In genomic region chrX:103529185-103529584, GRCm38 (mm10) we compare ENCODE assay signal across 8 mouse cellular contexts.
DNase-seq lines count a peak whose midpoint lies in the region; ATAC-seq lines count a peak whose summit lies in the region.

No protein-coding gene starts in this region.

- peak overlapping the region; percentile 35; the same call in 1 of the 2 replicates for H3K4me3 ChIP-seq in embryonic facial prominence, embryonic 10.5 days
- 0 out of 2 replicates have a peak overlapping the region, but pooled peaks have one; percentile 10 for H3K4me3 ChIP-seq in intestine, embryonic 15.5 days (replicated peaks)

- ATAC-seq in intestine, embryonic 15.5 days, result peak; percentile 88

- intact Hi-C loops in left cerebral cortex, postnatal 4 days (cut with DNase I), result no loop called here

- peak; percentile 20 to 31 for DNase-seq in adrenal gland, postnatal 4 days (ENCODE audit: low spot score in 2 of 2)
- peak; percentile 83 for DNase-seq in embryonic facial prominence, embryonic 10.5 days (ENCODE audit: low spot score)
- DNase-seq in gastrocnemius, postnatal 4 days (ENCODE audit: low spot score in 2 of 2), result peak; percentile 62 to 73
- DNase-seq in left cerebral cortex, postnatal 4 days, result peak; percentile 71
- DNase-seq in mesoderm, embryonic 11.5 days (ENCODE audit: low read depth, low spot score), result peak; percentile 76
- peak; percentile 36 for DNase-seq in skeletal muscle tissue, adult 2 months (ENCODE audit: low read depth, low spot score)
- DNase-seq in yolk sac, embryonic 10.5 days (ENCODE audit: low spot score), result peak; percentile 59

- 1% methylated on average over 23 of the region's 23 CpGs for WGBS in embryonic facial prominence, embryonic 10.5 days
- WGBS in intestine, embryonic 15.5 days, result under 1% methylated on average over 15 of the region's 23 CpGs

- no peaks in the 10 kb centered on the region; the same call in 1 of the 2 replicates for H3K27me3 ChIP-seq in embryonic facial prominence, embryonic 10.5 days (replicated peaks; ENCODE audit: low read depth, poor library complexity, severe bottlenecking)
- H3K27me3 ChIP-seq in intestine, embryonic 15.5 days (replicated peaks), result no peaks in the 10 kb centered on the region

- peaks cover 21% of the 10 kb centered on the region for H3K4me1 ChIP-seq in embryonic facial prominence, embryonic 10.5 days
- 0 out of 2 replicates have a peak, but pooled peaks cover 2% of the 10 kb centered on the region for H3K4me1 ChIP-seq in intestine, embryonic 15.5 days (replicated peaks)

- H3K4me2 ChIP-seq in intestine, embryonic 15.5 days (replicated peaks), result peak overlapping the region; percentile 50

- H3K9ac ChIP-seq in intestine, embryonic 15.5 days, result no peak overlapping the region

- no peaks in the 10 kb centered on the region for H3K36me3 ChIP-seq in embryonic facial prominence, embryonic 10.5 days (replicated peaks)
- no peaks in the 10 kb centered on the region for H3K36me3 ChIP-seq in intestine, embryonic 15.5 days

- H3K27ac ChIP-seq in embryonic facial prominence, embryonic 10.5 days (replicated peaks), result peak overlapping the region; percentile 63
- no peak overlapping the region for H3K27ac ChIP-seq in intestine, embryonic 15.5 days

- no peaks in the 10 kb centered on the region for H3K9me3 ChIP-seq in embryonic facial prominence, embryonic 10.5 days
- H3K9me3 ChIP-seq in intestine, embryonic 15.5 days, result no peaks in the 10 kb centered on the region

Comparison
In these comparisons a context has a peak if more than half of its experiments do, and no peak if none do; other contexts are left out.
1. DNase-seq: peak in every context shown above with its lines; median percentile 83 in embryonic facial prominence, embryonic 10.5 days; 76 in mesoderm, embryonic 11.5 days; 71 in left cerebral cortex, postnatal 4 days; 68 in gastrocnemius, postnatal 4 days; 59 in yolk sac, embryonic 10.5 days; 36 in skeletal muscle tissue, adult 2 months; 26 in adrenal gland, postnatal 4 days.